Mouse (Mus musculus) hindbrain, embryonic 15.5 days (tissue): ENCODE data around the gene Rnase10. TPM values are rescaled to one million over a fixed set of nuclear protein-coding genes. Genes with fewer than 3 reads are reported as not detected.

ENCODE experiments used
- ATAC-seq: fragments of 200-750 bp; cut with Nextera tagmentation; 2 replicates; pipeline ENCODE4 v1.8.0; 2017; ENCODE audit warnings: low read depth, moderate number of reproducible peaks, moderate TSS enrichment; ENCODE audit not compliant: low FRiP score
- H3K27ac ChIP-seq: fragments of 300-500 bp; sonication (generic); replicated peaks from 2 replicates; pipeline ENCODE4 v1.5.1; 2015; ENCODE audit warnings: mild to moderate bottlenecking, inconsistent platforms
- H3K27me3 ChIP-seq: fragments of 300-500 bp; sonication (generic); 2 replicates; pipeline ENCODE4 v1.6.1; 2015; ENCODE audit warnings: control low read depth, inconsistent platforms
- H3K36me3 ChIP-seq: fragments of 300-500 bp; sonication (generic); 2 replicates; pipeline ENCODE4 v1.6.1; 2015; ENCODE audit warnings: control low read depth, inconsistent platforms
- H3K4me1 ChIP-seq: fragments of 300-500 bp; sonication (generic); replicated peaks from 2 replicates; pipeline ENCODE4 v1.6.1; 2015; ENCODE audit warnings: control low read depth, inconsistent platforms
- H3K4me2 ChIP-seq: fragments of 300-500 bp; sonication (generic); 2 replicates; pipeline ENCODE4 v1.6.1; 2015; ENCODE audit warnings: moderate library complexity, mild to moderate bottlenecking, inconsistent platforms
- H3K4me3 ChIP-seq: fragments of 300-500 bp; sonication (generic); 2 replicates; pipeline ENCODE4 v1.5.1; 2015; ENCODE audit warnings: mild to moderate bottlenecking, inconsistent platforms
- H3K9ac ChIP-seq: fragments of 300-500 bp; sonication (generic); 2 replicates; pipeline ENCODE4 v1.6.1; 2015; ENCODE audit warnings: inconsistent platforms
- H3K9me3 ChIP-seq: fragments of 300-500 bp; sonication (generic); 2 replicates; pipeline ENCODE4 v1.6.1; 2016; ENCODE audit warnings: control low read depth, inconsistent platforms
- WGBS: fragments of 180-500 bp; shearing (Covaris S2); methylation state at CpG from one replicate; pipeline ENCODE4 v1.1.7; 2015; 5-methylcytosine and 5-hydroxymethylcytosine counted together
- polyA plus RNA-seq: library from polyadenylated mRNA; unstranded; fragments of >200 nt; fragmentation: Nextera tagmentation; extraction: Ambion mirVana; gene quantifications from 2 replicates; pipeline ENCODE4 v1.2.1, GENCODE M21; 2015

Rnase10 gene
- polyA plus RNA-seq, 1 experiment from 2014 or later: not detected

GRCm38 (mm10) chr14:51054243-51055237 lies 47.0 kb downstream of the Rnase10 start:
- no peak for ATAC-seq
- H3K27me3 ChIP-seq: no peaks in the 10 kb centered on the region
- no peak overlapping the region for H3K4me2 ChIP-seq
- WGBS: 33% methylated on average over 13 of the region's 13 CpGs
- H3K9ac ChIP-seq: no peak overlapping the region
- no peak overlapping the region for H3K4me3 ChIP-seq
- H3K27ac ChIP-seq: no peak overlapping the region
- no peaks in the 10 kb centered on the region for H3K4me1 ChIP-seq
- H3K36me3 ChIP-seq: no peaks in the 10 kb centered on the region
- no peaks in the 10 kb centered on the region for H3K9me3 ChIP-seq

- Histone ChIP-seq H3K4me3 (no peak within 1 kb of the TSS), H3K9ac (no peak within 1 kb of the TSS), H3K27me3 (no peaks in the 10 kb centered on the region), H3K36me3 (no peaks in the 10 kb centered on the region), H3K4me2 (no peak within 1 kb of the TSS), H3K4me1 (no peaks in the 10 kb centered on the region; the same call in 1 of the 2 replicates), H3K27ac (no peak within 1 kb of the TSS), H3K9me3 (no peaks in the 10 kb centered on the region)
- WGBS: 75% methylated on average over 9 of the region's 9 CpGs
- no peak for ATAC-seq
These were observed 49.9 kb downstream of the Rnase10 start, which contains the start of gene Rnase12 for GRCm38 (mm10) chr14:51057401-51057831. Gene Rnase12 (minus strand): TSS chr14:51057661.

Other genes starting within 250 kb of the Rnase10 start
- gene Ttc5, start 222.2 kb upstream of the Rnase10 start, polyA plus RNA-seq: 121 and 127 TPM in 2 replicates
- gene Ccnb1ip1, start 200.0 kb upstream of the Rnase10 start, polyA plus RNA-seq: not detected in 2 replicates
- 44.3 and 45.4 TPM in 2 replicates for gene Parp2, start 199.9 kb upstream of the Rnase10 start, polyA plus RNA-seq
- 2.0 and 2.9 TPM in 2 replicates for gene Tep1, start 137.2 kb upstream of the Rnase10 start, polyA plus RNA-seq
- 3.1 and 3.3 TPM in 2 replicates for gene Klhl33, start 110.2 kb upstream of the Rnase10 start, polyA plus RNA-seq
- 110 and 111 TPM in 2 replicates for gene Osgep, start 82.9 kb upstream of the Rnase10 start, polyA plus RNA-seq
- gene Apex1, start 82.8 kb upstream of the Rnase10 start, polyA plus RNA-seq: 172 and 178 TPM in 2 replicates
- gene Pip4p1, start 76.9 kb upstream of the Rnase10 start, polyA plus RNA-seq: 92.4 and 107 TPM in 2 replicates
- 22.1 and 25.5 TPM in 2 replicates for gene Pnp, start 76.7 kb upstream of the Rnase10 start, polyA plus RNA-seq
- gene Gm49342, start 63.2 kb upstream of the Rnase10 start, polyA plus RNA-seq: not detected in 2 replicates
- 0.79 and 0.82 TPM in 2 replicates for gene Pnp2, start 51.8 kb upstream of the Rnase10 start, polyA plus RNA-seq
- gene Rnase9, start 34.1 kb downstream of the Rnase10 start, polyA plus RNA-seq: not detected in 2 replicates
- not detected in 2 replicates for gene Rnase11, start 42.4 kb downstream of the Rnase10 start, polyA plus RNA-seq
- gene Rnase12, start 49.9 kb downstream of the Rnase10 start, polyA plus RNA-seq: not detected in 2 replicates
- 0.05 and 0.08 TPM in 2 replicates for gene Olfr750, start 66.7 kb downstream of the Rnase10 start, polyA plus RNA-seq
- 16.4 and 17.6 TPM in 2 replicates for gene Rnase4, start 83.3 kb downstream of the Rnase10 start, polyA plus RNA-seq
- gene Ang, start 83.4 kb downstream of the Rnase10 start, polyA plus RNA-seq: 5.0 TPM in 2 replicates
- gene Eddm3b, start 106.7 kb downstream of the Rnase10 start, polyA plus RNA-seq: not detected in 2 replicates
- gene Rnase6, start 116.2 kb downstream of the Rnase10 start, polyA plus RNA-seq: 0.84 and 1.4 TPM in 2 replicates
- gene Rnase1, start 139.0 kb downstream of the Rnase10 start, polyA plus RNA-seq: 0.54 and 0.96 TPM in 2 replicates
- not detected in 2 replicates for gene Rnase2b, start 154.5 kb downstream of the Rnase10 start, polyA plus RNA-seq
- gene Ang2, start 191.4 kb downstream of the Rnase10 start, polyA plus RNA-seq: not detected in 2 replicates
- not detected in 2 replicates for gene Ear14, start 195.6 kb downstream of the Rnase10 start, polyA plus RNA-seq
- not detected in 2 replicates for gene Rnase2a, start 248.4 kb downstream of the Rnase10 start, polyA plus RNA-seq